Mouse (Mus musculus) layer of hippocampus, adult 9-11 months (tissue): ENCODE results near the gene 2510039O18Rik.
A peak's percentile ranks its signal among the peaks of the same experiment; 100 is the strongest.

Source experiments
- DNase-seq: peaks from one replicate; pipeline ENCODE4 v3.0.0; 2022

2510039O18Rik gene

DNA sequence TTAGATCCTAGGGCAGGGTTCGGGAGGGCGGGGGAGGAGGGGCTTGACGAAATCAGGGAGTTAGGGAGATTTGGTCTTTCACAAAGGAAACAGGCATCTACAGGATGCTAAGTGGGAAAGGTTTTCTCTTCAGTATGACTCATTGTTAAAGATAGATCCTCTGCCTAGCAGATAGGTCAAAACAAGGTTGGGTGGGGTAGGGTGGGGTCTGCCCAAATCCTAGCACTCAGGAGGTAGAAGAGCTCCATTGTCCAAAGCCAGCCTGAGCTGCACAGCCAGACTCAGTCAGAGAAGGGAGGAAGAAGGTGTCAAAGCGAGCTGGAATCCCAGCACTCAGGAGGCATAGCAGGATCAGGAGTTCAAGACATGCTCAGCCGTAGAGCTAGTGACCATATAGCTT is 3.2 kb upstream of the 2510039O18Rik start:
- no peak for DNase-seq

DNA sequence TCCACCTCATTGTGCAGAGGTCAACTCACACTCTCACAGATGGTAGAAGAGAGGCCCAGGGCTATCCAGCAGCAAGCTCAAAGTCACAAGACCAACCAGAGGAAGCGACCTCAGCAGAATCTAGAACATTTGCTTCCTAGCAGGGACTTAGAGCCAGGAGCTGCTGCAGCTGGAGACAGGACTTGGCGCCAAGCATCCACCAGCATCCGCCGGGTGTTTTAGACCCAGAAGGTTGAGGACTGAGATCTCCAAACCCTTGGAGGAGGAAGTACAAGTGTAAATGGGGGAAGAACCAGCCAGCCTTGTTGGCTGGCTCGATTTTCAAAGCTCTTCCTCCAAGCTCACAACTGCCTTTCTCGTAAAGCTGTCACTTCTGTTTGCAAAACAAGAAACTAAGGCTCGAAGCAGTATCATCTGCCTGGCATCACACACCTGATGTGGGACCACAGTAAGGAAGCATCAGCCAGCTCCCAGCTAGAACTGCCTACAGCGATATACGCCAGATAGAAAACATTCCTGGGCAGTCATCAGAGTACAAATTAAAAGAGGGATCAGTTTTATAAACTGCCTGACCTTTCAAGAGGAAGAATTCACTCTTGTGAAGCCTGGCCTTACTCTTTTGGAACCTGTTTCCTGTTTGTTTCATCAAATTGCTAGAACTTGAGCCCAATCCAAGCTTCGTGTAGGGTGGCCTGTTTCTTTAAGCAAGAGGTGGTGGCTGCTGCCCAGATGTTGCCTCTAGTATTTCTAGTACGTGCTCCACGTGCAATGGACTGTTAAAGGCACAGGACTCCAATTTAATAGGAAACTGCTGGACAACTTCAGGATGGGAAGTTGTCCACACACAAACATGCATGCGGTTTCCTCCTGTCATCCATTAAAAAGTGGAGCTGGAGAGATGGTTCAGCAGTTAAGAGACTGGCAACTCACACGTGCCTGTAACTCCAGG is 2.3 kb upstream of the 2510039O18Rik start:
- no peak for DNase-seq

DNA sequence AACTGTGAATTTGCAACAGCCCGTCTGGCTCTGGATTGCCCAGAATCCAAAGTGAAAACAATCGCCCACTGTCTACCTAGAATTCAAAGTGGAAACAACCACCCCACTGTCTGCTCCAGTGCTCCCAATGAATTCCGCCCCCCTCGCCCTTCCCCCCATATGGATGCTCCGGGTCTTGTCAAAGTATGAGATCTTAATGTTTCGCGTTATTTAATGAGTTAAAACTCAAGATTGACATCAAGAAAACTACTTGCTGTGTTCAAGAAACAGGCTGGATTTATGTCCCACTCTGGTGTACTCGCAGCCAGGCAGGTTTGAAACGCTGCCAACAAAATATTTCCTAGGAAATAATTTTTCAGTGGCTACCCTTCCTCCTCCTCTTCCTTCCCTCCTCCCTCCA is 584 bp upstream of the 2510039O18Rik start:
- DNase-seq, result peak; percentile 62

DNA sequence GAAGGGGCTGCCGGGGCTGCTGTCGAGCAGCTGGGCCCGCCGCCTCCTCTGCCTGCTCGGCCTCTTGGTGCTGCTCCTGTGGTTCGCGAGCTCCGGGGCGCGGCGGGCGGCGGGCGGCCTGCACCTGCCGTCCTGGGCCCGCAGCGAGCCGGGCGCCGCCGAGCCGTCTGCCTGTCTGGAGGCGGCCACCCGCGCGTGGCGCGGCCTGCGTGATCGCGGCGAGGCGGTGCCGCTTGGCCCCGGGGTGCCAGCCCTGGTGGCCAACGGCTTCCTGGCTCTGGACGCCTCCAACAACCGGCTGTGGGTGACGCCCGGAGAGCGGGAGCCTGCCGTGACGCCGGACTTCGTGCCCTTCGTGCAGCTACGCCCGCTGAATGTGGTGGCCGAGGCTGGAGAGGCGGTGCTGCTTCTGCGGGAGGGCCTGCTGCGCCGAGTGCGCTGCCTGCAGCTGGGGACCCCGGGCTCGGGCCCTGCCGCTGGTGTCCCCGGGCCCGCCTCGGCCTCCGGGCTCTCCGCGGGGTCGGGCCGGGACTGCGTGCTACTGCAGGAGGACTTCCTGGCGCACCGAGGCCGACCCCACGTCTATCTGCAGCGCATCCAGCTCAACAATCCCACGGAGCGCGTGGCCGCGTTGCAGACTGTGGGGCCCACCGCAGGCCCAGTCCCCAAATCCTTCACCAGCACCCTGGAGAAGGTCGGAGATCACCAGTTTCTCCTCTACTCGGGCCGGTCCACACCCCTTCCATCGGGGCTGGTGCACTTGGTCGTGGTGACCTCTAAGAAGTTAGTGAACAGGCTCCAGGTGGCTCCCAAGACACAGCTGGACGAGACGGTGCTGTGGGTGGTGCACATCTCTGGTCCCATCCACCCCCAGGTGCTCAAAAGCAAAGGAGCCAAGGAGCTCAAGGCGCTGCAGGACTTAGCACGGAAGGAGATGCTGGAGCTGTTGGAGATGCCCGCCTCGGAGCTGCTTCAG is 638 bp downstream of the 2510039O18Rik start:
- no peak for DNase-seq

DNA sequence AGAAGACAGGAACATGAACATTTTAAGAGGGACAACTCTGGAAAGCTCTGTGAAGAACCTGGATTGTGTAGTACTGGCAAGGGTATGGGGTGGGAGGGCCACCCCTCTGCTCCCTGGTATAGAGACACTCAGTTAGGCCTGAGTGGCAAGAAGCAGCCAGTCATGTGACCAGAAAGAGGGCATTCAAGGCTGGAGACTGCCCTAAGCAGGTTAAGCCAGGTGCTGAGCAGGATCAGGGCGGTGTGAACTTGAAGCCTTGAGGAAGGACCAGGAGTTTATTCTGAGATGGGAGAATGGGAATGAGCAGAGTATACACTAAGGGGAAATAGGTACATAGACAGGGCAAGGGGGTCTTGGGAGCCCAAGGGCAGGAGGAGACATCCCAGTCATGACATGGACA is 2.3 kb downstream of the 2510039O18Rik start:
- DNase-seq, result no peak

DNA sequence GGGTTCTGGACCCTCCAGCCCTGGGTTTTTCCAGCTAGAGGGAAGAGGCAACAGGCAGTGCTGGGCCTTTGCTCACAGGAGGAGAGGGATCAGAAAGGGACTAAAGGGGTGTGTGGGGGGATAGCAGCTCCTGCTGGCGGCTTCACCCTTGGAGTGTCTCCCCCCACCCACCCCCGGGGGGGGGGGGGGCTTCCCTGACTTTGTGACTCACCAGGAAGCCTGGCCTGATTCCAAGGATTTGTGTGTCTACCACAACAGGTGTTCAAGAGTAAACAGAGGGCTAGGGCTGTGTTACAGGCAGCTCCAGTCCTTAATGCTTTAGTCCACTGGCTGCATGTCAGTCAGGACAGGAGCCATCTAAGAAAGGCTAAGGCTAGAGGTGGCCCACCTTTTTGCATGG is 6.8 kb downstream of the 2510039O18Rik start:
- DNase-seq, result no peak

DNA sequence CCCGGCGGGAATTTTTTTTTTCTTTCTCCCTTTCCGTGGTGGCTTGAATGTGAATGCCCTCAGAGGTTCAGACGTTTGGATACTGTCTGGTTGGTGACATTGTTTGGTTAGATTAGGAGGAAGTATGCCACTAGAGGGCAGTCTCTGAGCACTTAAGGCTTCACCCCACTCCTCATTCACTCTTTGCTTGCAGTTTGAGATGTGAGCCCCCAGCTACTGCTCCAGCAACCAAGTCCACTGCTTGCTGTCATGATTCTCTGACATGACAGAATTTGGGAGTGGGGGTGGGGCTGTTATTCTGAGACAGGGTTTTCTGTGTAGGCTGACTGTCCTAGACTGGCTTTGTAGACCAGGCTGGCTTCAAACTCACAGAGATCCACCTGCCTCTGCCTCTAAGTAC is 12.9 kb downstream of the 2510039O18Rik start:
- peak; percentile 56 for DNase-seq

DNA sequence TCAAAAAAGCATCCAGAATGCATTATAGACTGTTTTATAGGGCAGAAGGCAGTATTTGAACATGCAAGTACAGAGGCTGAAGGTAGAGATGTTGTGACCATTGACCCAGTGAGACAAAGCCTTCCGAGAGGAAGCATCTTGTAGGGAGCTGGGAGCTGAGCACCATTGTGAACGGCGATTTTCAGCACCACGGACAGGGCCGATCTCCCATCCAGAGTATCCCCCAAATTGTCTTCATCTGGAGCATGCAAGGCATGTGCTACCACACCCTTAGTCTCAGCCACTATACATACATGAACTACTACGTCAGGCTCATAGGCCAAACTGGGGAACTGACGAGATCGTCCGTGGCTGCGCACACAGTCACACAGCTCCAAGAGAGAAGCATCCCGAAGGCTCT is 16.4 kb downstream of the 2510039O18Rik start:
- no peak for DNase-seq

DNA sequence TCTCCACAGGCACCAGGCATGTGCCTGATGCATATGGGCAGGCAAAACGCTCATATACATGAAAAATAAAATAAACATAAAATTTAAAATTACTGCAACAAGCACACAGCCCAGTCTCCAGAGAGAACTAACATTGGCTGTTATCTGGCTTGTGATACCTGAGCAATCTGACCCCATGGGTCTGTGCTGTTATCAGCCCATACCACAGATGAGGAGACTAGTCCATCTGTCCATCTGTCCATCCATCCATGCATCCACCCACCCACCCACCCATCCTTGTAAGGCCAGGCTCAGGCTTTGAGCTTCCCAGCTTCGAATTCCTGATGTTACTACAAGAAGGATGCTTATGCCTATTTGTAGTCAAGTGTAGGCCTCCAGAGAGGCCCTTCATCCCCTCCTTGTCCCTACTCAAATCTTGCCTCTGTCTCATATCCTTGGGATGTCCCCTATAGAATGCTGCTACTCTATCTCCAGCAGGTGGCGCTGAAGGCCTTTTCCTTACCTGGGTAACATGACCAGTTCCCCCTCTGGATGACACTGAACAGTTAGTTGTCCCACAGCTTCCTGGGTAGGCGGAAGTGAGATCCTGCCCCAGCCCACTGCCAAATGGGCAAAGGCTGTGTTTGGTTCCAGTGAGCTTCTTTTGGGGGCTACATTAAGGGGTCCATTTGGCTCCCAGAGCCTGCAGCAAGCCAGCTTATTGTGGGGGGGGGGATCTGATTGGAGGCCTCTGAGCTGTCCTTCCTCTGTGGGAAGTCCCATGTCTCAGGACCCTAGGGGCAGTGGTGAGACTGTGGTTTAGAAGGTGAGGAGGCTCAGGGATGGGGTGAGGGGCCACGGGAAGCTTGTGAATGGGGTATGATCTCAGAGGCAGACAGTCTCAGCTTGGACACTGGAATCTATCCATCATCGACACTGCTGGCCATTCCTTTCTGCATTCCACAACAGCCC is 19.5 kb downstream of the 2510039O18Rik start:
- no peak for DNase-seq

DNA sequence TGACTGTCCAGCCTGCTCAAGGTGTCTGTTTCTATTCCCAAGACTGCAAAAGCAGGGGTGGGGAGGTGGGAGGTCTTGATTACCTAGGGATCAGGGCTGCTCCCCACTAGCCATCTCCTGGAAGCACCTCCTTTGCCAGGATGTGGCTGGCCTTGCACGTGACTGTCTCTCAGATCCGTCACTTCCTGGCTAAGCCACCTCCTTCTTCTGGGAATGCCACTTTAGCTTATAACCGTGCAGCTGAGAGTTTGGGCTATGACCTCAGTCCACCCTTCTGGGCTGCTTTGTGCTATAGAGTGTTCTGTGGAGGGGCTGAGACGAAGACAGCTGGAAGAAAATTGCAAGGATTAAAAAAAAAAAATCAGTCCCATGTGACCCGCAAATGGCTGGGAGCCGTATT is 22.1 kb downstream of the 2510039O18Rik start:
- no peak for DNase-seq

DNA sequence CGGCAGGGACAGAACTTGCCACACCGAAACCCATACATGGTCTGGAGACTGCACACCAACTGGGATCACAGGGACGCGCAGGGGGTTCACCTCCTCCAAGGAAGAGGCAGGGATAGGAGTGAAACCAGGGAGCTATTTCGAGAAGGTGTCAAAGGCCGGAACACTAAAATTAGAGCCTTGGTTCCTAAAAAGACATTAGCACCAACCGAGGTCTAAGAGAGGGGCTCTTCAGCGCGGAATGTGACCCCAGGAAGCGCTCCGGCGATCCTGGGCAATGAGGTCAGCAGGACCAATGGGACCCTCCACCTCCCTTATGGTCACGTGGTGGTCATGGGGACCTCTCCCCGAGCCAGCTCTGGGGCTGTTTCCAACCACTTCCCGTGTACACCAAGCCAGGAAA is 22.9 kb downstream of the 2510039O18Rik start:
- DNase-seq, result no peak

DNA sequence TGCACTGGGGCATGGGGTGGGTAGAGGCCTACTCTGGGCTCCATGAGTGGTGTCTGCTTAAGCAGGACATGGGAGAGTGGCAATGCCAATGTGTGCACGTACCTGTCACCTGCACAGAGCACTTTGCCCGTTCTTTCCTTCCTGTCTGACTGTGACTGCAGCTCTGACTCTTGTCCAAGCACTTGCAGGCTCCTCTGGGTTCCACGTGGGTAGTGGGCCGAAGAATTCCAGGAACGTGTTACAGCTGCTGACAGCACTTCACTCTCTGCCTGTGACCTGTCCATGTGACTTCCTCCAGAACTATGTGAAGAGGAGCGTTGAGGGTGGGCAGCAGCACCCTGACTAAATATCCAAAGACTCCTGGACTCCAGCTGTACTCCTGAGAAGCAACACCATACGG is 25.0 kb downstream of the 2510039O18Rik start:
- DNase-seq, result no peak

DNA sequence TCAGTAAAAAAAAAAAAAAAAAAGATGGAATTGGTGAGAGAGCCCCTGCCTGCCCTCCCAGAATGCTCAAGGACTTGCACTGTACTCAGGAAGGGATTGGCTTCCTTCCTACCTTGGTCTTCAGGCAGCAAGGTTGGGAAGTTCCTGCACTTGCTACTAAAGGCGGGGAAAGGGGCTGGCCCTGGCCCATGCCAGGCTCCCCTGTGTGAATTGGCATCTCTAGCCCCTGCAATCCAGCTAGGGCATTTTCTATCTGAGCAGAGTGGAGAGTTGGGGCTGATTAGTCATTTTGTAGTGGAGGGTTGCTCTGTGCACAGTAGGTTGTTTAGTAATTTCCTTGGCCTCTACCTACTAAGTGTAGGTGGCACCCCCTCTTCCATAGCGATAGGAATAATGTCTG is 28.1 kb downstream of the 2510039O18Rik start:
- DNase-seq, result no peak

DNA sequence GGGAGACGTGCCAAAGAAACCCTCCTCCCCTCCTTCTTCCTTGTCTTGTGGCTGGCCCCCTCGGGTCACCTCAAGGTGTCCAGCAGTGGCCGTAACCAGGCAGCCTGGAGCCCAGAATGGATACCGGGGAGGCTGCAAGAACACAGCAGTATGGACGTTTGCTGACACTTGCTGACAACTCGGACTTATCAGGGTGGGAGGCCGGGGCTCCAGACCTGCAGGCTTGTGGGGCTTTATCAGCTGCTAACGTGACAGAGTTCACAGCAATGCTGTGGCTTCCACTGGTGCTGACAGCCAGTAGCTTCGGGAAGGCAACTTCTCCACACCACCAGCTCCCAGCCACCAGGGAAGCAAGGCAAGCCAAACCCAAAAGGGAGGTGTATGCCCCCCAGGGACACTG is 28.6 kb downstream of the 2510039O18Rik start:
- no peak for DNase-seq

DNA sequence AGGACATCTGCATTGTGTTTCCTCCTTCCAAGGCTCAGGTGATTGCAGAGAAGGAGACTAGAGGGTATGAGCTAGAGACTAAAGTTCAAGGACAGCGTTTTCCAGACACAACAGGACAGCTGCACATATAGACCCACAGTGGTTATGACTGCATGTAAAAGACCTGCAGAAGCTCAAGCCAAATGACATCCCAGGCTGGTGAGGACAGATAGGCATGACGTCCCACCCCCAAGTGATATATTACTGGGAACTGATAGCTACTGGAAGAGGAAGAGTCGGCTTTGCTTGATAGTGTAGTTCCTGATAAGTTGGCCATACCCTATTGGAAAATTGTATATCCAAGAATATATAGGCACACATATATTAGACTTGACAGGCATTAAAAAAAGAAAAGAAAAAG is 35.5 kb downstream of the 2510039O18Rik start:
- DNase-seq, result no peak

DNA sequence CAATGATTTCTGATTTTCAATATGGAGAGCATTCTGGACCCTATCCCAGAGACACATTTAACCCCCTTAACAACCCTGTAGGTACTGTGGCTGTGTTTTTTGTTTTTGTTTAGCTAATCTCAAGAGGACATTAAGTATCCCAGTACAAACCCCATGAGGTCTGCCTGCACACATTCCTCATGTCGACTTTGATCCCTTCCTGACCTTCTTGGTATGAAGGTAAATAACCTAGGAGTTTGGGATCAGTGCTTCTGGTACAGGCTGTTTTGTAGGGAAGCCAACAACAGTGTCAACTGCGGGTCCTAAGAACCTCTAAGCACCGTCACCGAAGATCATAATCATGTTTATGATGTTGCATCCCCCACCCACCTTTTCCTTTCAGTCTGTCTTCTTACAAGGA is 37.0 kb downstream of the 2510039O18Rik start:
- no peak for DNase-seq

DNA sequence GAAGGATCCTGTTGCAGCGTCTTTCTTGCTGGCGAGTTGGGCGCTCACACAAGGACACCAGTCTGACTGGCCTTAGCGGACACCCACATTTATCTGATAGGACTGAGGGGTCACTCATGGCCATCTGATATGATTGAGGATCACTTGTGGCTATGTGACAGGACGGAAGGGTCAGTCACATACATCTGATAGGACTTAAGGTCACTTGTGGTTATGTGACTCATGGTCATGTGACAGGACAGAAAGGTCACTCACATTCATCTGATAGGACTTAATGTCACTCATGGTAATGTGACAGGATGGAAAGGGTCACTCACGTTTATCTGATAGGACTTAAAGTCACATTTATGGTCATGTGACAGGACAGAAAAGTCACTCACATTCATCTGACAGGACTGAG is 37.7 kb downstream of the 2510039O18Rik start:
- DNase-seq, result no peak

DNA sequence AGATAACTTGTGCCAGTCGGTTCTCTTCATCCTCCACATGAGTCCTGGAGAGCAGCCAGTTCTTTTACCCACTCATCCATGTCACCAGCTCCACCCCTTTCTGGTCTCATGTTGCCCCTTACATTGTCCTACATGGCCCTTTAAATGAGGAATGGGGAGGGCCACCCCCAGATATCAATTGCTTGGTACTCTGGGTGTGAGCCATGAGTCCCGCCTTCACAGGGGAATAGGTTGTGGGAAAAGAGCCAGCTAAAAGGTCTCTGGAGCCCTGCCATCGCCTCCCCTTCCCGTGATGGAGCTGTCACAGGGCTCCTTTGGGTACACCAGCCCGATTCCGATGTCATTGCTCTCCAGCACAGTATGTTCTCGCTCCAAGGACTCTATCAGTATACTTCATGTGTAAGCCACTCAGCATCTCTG is 38.8 kb downstream of the 2510039O18Rik start:
- no peak for DNase-seq

DNA sequence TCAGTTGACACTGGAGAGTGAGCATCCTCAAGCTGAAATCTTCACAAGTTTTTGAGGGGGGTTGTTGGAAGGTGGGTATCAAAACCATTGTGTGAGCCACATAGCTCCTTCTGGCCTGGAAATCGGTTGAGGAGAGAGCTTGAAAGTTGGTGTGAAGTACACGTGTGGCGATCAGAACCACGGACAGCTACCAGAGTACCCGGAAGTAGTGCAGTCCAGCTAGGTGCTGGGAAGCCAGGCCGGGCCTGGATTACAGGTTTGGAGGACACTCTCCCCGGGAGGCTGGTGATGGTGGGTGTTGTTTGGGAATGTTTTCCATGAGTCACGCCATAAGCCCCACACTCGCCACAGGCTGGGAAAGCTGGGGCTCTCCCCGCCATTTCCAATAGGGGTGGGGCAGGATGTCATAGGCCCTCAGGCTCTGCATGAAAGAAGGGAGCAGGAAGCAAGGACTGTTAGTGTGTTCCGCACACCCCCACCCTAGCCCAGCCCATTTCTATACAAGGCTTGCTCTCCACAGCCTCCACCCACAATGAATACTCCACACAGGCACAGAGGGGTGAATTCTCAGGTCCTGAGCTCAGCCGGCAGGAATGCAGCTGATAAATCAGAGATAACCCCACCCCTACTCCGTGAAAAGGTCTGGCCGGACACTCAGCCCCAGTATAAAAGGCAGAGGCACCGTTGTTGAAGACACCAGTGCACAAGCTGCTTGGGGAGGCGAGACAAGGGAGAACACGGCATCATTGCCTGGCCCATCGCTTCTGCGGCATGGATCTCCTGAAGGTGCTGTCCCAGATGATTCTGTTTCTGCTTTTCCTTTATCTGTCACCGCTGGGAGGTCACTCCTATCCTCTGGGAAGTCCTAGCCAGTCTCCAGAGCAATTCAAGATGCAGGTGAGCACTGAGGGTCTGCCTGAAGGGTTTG is 44.8 kb downstream of the 2510039O18Rik start, which contains the start of gene Nppb:
Gene Nppb, plus strand, starts transcription at position 584 of the 928 bp plus-strand sequence.
- no peak for DNase-seq

DNA sequence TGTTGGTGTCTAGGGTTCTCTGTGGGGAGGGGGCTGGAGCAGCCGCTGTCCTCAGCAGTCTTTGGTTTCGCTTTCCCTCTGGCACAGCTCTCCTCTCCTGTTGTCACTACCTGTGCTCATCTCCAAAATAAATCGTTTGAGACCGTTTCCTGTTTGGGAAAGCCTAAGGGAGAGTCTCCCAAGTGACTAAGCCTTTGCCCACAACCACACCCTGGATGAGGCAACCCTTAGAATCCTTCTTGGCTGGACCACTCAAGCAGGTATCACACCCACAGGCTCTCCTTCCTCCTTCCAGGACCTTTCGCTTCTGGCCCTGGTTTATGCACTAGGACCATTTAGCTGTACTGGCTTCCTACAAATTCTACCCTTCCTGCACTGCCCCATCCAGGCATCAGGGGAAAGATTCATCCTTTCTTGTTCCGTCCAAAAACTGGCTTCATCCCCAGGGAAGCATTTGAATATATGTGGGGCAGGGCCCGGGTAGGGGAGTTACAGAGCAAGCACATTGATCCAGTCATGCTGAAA is 52.9 kb downstream of the 2510039O18Rik start:
- DNase-seq, result no peak

DNA sequence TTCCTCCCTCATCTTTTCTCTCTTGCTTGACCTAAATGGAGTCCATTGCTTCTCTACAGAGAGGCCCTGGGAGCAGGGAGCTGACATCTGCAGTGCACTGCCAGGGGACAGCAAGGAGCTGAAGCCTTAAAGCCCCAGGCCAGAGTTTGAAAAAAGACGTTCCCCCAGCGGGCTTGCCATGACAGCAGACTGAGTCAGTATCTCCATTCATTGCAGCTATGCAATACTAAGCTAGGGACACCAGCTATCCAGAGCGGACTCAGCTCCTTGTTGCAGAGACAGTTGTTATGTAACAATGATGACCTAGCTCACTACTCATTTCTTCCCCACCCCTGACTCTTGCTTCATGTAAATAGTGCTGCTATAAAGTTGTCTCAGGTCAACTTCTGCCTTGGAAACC is 54.6 kb downstream of the 2510039O18Rik start:
- no peak for DNase-seq
